Comparison of ENCODE assay signal across 27 mouse cellular contexts in the genomic region with DNA sequence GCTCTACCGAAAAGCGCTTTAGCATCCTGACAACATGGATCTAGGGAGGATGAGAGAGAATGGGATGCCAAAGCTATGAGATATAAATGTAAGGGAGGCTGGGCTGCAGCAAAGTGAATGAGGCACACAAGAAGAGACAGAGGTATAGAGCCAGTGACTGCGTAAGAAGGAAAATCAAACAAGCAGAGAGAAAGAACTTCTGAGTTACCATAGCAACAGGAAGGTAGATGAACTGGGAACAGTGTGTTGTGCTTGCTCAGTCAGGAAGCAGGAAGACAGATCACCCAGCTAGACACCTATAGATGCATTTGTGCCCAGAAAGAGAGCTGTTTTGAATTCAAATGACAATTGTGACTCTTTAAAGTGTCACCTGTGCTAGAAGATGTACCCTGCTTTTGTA.
DNase-seq lines count a peak whose midpoint lies in the region; ATAC-seq and TF ChIP-seq lines count a peak whose summit lies in the region.
"Had no signal": no experiment of that assay in that cellular context is flagged by ENCODE, and none has a peak within 500 bp of the region (broad histone marks: within the 10 kb centered on the region; RNA-seq: fewer than 3 reads in every experiment).

No protein-coding gene starts in this region.

- H3K4me2 ChIP-seq in forebrain, embryonic 16.5 days (ENCODE audit: low read length) = no peak overlapping the region
- H3K4me2 ChIP-seq: embryonic facial prominence, embryonic 13.5 days; heart, embryonic 12.5 days; hindbrain, embryonic 15.5 days; limb, embryonic 13.5 days; liver, embryonic 12.5 days had no signal

- no peak overlapping the region for H3K27ac ChIP-seq in forebrain, embryonic 16.5 days (ENCODE audit: low read length)
- H3K27ac ChIP-seq in forebrain, embryonic 10.5 days = no peak overlapping the region
- H3K27ac ChIP-seq in left cerebral cortex, adult 2 months = no peak overlapping the region
- H3K27ac ChIP-seq: embryonic facial prominence, embryonic 13.5 days; hindbrain, embryonic 15.5 days; limb, embryonic 13.5 days; liver, embryonic 12.5 days had no signal

- H3K4me1 ChIP-seq in forebrain, embryonic 16.5 days (replicated peaks; ENCODE audit: control insufficient read depth, insufficient read depth, low read length) = no peaks in the 10 kb centered on the region
- H3K4me1 ChIP-seq in forebrain, embryonic 10.5 days = no peaks in the 10 kb centered on the region
- H3K4me1 ChIP-seq: embryonic facial prominence, embryonic 13.5 days; heart, embryonic 12.5 days; hindbrain, embryonic 15.5 days; limb, embryonic 13.5 days; liver, embryonic 12.5 days had no signal

- DNase-seq in forebrain, embryonic 10.5 days (ENCODE audit: extremely low spot score, low spot score) = no peak
- peak; percentile 2 to 4 for DNase-seq in left cerebral cortex, postnatal 25 days (ENCODE audit: low spot score in 2 of 2)
- no peak for DNase-seq in left cerebral cortex, adult 2 months (ENCODE audit: extremely low spot score in 1 of 2, low spot score in 2 of 2)
- peak; percentile 65 for DNase-seq in brain, embryonic 14.5 days (ENCODE audit: low read depth)
- peak; percentile 8 for DNase-seq in telencephalon, adult 2 months (ENCODE audit: low read depth, low spot score)
- no peak for DNase-seq in adrenal gland, adult 2 months
- DNase-seq: adrenal gland, postnatal 36 days; cerebellum, adult 18-20 months; cerebellum, postnatal 36 days; embryo, embryonic 11 days; gastrocnemius, postnatal 25 days; heart, adult 18-20 months; heart, postnatal 10 days; kidney, postnatal 25 days; layer of hippocampus, postnatal 36 days; lung, adult 18-20 months; lung, postnatal 10 days; thymus, adult 2 months had no signal

- no peak overlapping the region for H3K9ac ChIP-seq in forebrain, embryonic 16.5 days (replicated peaks; ENCODE audit: low read depth, low read length)
- H3K9ac ChIP-seq: embryonic facial prominence, embryonic 13.5 days; heart, embryonic 12.5 days; hindbrain, embryonic 15.5 days; limb, embryonic 13.5 days; liver, embryonic 12.5 days had no signal

- no peak overlapping the region for H3K4me3 ChIP-seq in forebrain, embryonic 16.5 days (replicated peaks; ENCODE audit: low read length)
- H3K4me3 ChIP-seq in forebrain, embryonic 10.5 days = no peak overlapping the region
- H3K4me3 ChIP-seq in left cerebral cortex, adult 2 months = no peak overlapping the region
- H3K4me3 ChIP-seq: embryonic facial prominence, embryonic 13.5 days; erythroblast, embryonic 14.5 days; heart, embryonic 12.5 days; hindbrain, embryonic 15.5 days; limb, embryonic 13.5 days; liver, embryonic 12.5 days had no signal

- H3K27me3 ChIP-seq in forebrain, embryonic 16.5 days (replicated peaks; ENCODE audit: control insufficient read depth, insufficient read depth, low read length) = no peaks in the 10 kb centered on the region
- H3K27me3 ChIP-seq in forebrain, embryonic 10.5 days (ENCODE audit: poor library complexity, severe bottlenecking) = no peaks in the 10 kb centered on the region
- H3K27me3 ChIP-seq: embryonic facial prominence, embryonic 13.5 days; heart, embryonic 12.5 days; hindbrain, embryonic 15.5 days; limb, embryonic 13.5 days; liver, embryonic 12.5 days had no signal

- TF ChIP-seq POLR2A in brain, embryonic 14.5 days (IDR thresholded peaks at IDR 0.05; ENCODE audit: borderline replicate concordance, extremely low read depth, insufficient read depth, insufficient read length, poor library complexity, severe bottlenecking) = no peak

- intact Hi-C loops in left cerebral cortex, postnatal 25 days (cut with DNase I) = no loop called here
- intact Hi-C loops in left cerebral cortex, adult 2 months (cut with DNase I) = no loop called here

- ATAC-seq in forebrain, embryonic 16.5 days = peak; percentile 73; the same call in 1 of the 2 replicates
- ATAC-seq: CD4-positive, CD25-positive, alpha-beta regulatory T cell, adult 4 months; intestine, embryonic 16.5 days; liver, embryonic 12.5 days had no signal

- 85% methylated on average over 3 of the region's 3 CpGs for WGBS in forebrain, embryonic 16.5 days
- 80% methylated on average over 3 of the region's 3 CpGs for WGBS in forebrain, embryonic 10.5 days

- no peaks in the 10 kb centered on the region for H3K36me3 ChIP-seq in forebrain, embryonic 16.5 days (ENCODE audit: control insufficient read depth, insufficient read depth)
- H3K36me3 ChIP-seq in forebrain, embryonic 10.5 days (replicated peaks) = no peaks in the 10 kb centered on the region
- H3K36me3 ChIP-seq: embryonic facial prominence, embryonic 13.5 days; heart, embryonic 12.5 days; hindbrain, embryonic 15.5 days; limb, embryonic 13.5 days; liver, embryonic 12.5 days had no signal

- no peaks in the 10 kb centered on the region for H3K9me3 ChIP-seq in forebrain, embryonic 16.5 days (ENCODE audit: control insufficient read depth, low read length)
- no peaks in the 10 kb centered on the region for H3K9me3 ChIP-seq in forebrain, embryonic 10.5 days
- H3K9me3 ChIP-seq: embryonic facial prominence, embryonic 13.5 days; hindbrain, embryonic 15.5 days; limb, embryonic 13.5 days; liver, embryonic 12.5 days had no signal

- TF ChIP-seq CTCF in left cerebral cortex, adult 2 months (IDR thresholded peaks at IDR 0.05) = no peak
- no peak for TF ChIP-seq CTCF in brain, embryonic 14.5 days (IDR thresholded peaks at IDR 0.05; ENCODE audit: borderline replicate concordance, extremely low read depth, insufficient read depth, insufficient read length)

Comparison
In these comparisons a context has a peak if more than half of its experiments do, and no peak if none do; other contexts are left out.
1. DNase-seq: peak in left cerebral cortex, postnatal 25 days (2 of 2), brain, embryonic 14.5 days (single experiment) and telencephalon, adult 2 months (single experiment); none in forebrain, embryonic 10.5 days (single experiment), left cerebral cortex, adult 2 months (0 of 2) and adrenal gland, adult 2 months (single experiment).